Mouse (Mus musculus) liver, adult 2 months (tissue): ENCODE results near the gene Itga7. TPM values are rescaled to one million over a fixed set of nuclear protein-coding genes. Genes with fewer than 3 reads are reported as not detected.
A peak's percentile ranks its signal among the peaks of the same experiment; 100 is the strongest.

ENCODE experiments used
- DNase-seq: peaks from one replicate; pipeline ENCODE4 v3.0.0-alpha.2; 2011; ENCODE audit warnings: low read depth, low spot score; ENCODE audit errors: extremely low read depth
- H3K27ac ChIP-seq: fragments of 200-500 bp; replicated peaks from 2 replicates; pipeline ENCODE4 v1.5.1; 2012; ENCODE audit warnings: low read depth, mild to moderate bottlenecking, control low read depth, inconsistent platforms, low read length; ENCODE audit not compliant: insufficient read depth
- H3K27me3 ChIP-seq: fragments of 200-500 bp; 2 replicates; pipeline ENCODE4 v1.6.1; 2012; ENCODE audit warnings: mild to moderate bottlenecking, moderate library complexity, low read length, inconsistent platforms; ENCODE audit not compliant: control insufficient read depth, insufficient read depth
- H3K36me3 ChIP-seq: fragments of 200-500 bp; 2 replicates; pipeline ENCODE4 v1.6.1; 2012; ENCODE audit warnings: low read length, inconsistent platforms; ENCODE audit not compliant: control insufficient read depth, insufficient read depth
- H3K4me1 ChIP-seq: fragments of 200-500 bp; 2 replicates; pipeline ENCODE4 v1.6.1; 2011; ENCODE audit warnings: low read length; ENCODE audit not compliant: control insufficient read depth, insufficient read depth
- H3K4me3 ChIP-seq: fragments of 200-500 bp; 2 replicates; pipeline ENCODE4 v1.5.1; 2011; ENCODE audit warnings: low read depth, mild to moderate bottlenecking, control low read depth, low read length, moderate library complexity; ENCODE audit not compliant: insufficient read depth
- H3K79me2 ChIP-seq: fragments of 200-500 bp; 2 replicates; pipeline ENCODE4 v1.6.1; 2012; ENCODE audit warnings: inconsistent platforms, mild to moderate bottlenecking, low read length, moderate library complexity; ENCODE audit not compliant: control insufficient read depth, insufficient read depth
- H3K9ac ChIP-seq: fragments of 200-500 bp; 2 replicates; pipeline ENCODE4 v1.6.1; 2012; ENCODE audit warnings: low read depth, mild to moderate bottlenecking, control low read depth, inconsistent platforms, low read length
- CTCF ChIP-seq: fragments of 200-500 bp; IDR thresholded peaks from 2 replicates; pipeline ENCODE4 v1.5.1; 2011; ENCODE audit warnings: low read depth, low read length, control low read depth
- POLR2A ChIP-seq: fragments of 200-500 bp; IDR thresholded peaks from 2 replicates; pipeline ENCODE4 v1.6.1; 2011; ENCODE audit warnings: low read length, control low read depth; ENCODE audit not compliant: insufficient read depth; ENCODE audit errors: extremely low read depth
- WGBS: fragments of 180-500 bp; shearing (Covaris S2); methylation state at CpG from one replicate; pipeline ENCODE4 v1.1.7; 2018; 5-methylcytosine and 5-hydroxymethylcytosine counted together
- polyA plus RNA-seq: library from polyadenylated mRNA; depleted of rRNA; stranded (reverse); fragments of >200 nt; gene quantifications from 2 replicates; pipeline ENCODE4 v1.2.3, GENCODE M21; 2012
- total RNA-seq: library from RNA; depleted of rRNA; stranded (reverse); fragments of >200 nt; gene quantifications from 2 replicates; pipeline ENCODE4 v1.2.3, GENCODE M21; 2014

The Itga7 gene
- total and polyA plus RNA-seq, 2 experiments = 4.9 to 9.5 TPM

- TF ChIP-seq POLR2A (no peak), CTCF (no peak)
- WGBS = 26% methylated on average over 9 of the region's 9 CpGs
- Histone ChIP-seq H3K4me3 (no peak overlapping the region), H3K27me3 (peaks cover 13% of the 10 kb centered on the region; the same call in 1 of the 2 replicates), H3K27ac (no peak overlapping the region), H3K36me3 (no peaks in the 10 kb centered on the region), H3K79me2 (no peaks in the 10 kb centered on the region), H3K4me1 (peaks cover 7% of the 10 kb centered on the region; the same call in 1 of the 2 replicates), H3K9ac (no peak overlapping the region)
- DNase-seq = no peak
Measured at GRCm38 (mm10) chr10:128892246-128892645, 41.4 kb upstream of the Itga7 start.

- Histone ChIP-seq H3K4me1 (peaks cover 7% of the 10 kb centered on the region; the same call in 1 of the 2 replicates), H3K36me3 (no peaks in the 10 kb centered on the region), H3K27me3 (peaks cover 12% of the 10 kb centered on the region; the same call in 1 of the 2 replicates), H3K27ac (no peak overlapping the region), H3K9ac (no peak overlapping the region), H3K4me3 (no peak overlapping the region), H3K79me2 (no peaks in the 10 kb centered on the region)
- DNase-seq = peak; percentile 74
- WGBS = under 1% methylated on average over 9 of the region's 9 CpGs
- TF ChIP-seq CTCF (peak; percentile 49), POLR2A (no peak)
Measured at GRCm38 (mm10) chr10:128895437-128895836, 38.2 kb upstream of the Itga7 start.

- no peak overlapping the region for H3K9ac ChIP-seq
- WGBS = 20% methylated on average over 17 of the region's 17 CpGs
- H3K79me2 ChIP-seq = no peaks in the 10 kb centered on the region
- H3K27ac ChIP-seq = no peak overlapping the region
- peaks cover 4% of the 10 kb centered on the region; the same call in 1 of the 2 replicates for H3K4me1 ChIP-seq
- H3K27me3 ChIP-seq = peaks cover 5% of the 10 kb centered on the region; the same call in 1 of the 2 replicates
- H3K36me3 ChIP-seq = no peaks in the 10 kb centered on the region
- no peak for TF ChIP-seq CTCF
- TF ChIP-seq POLR2A = no peak
- DNase-seq = no peak
- no peak overlapping the region for H3K4me3 ChIP-seq
Measured at GRCm38 (mm10) chr10:128895952-128896693, 37.5 kb upstream of the Itga7 start.

DNA sequence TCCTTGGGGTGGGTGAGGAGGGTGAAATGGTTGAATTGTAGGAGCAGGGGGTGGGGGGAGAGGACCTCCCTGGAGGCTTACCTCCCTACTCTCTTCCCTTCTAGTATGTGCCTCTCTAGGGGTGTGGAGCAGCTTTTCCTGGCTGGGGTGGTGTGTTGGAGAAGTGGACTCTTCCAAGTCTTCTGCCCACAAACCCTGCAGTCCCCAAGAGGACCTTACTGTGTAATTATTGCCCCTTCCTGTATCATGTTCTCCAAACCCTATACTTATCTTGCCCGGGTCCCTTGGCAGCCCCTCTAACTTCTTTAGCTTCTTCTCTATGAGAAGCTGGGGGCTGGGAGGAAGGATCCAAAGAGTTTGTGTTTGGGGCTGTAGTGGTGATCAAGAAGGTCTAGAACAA, 36.8 kb upstream of the Itga7 start:
- DNase-seq = no peak
- no peaks in the 10 kb centered on the region for H3K36me3 ChIP-seq
- H3K4me1 ChIP-seq = peaks cover 3% of the 10 kb centered on the region; the same call in 1 of the 2 replicates
- no peaks in the 10 kb centered on the region for H3K79me2 ChIP-seq
- H3K27me3 ChIP-seq = peaks cover 4% of the 10 kb centered on the region; the same call in 1 of the 2 replicates
- no peak for TF ChIP-seq POLR2A
- no peak for TF ChIP-seq CTCF
- 37% methylated on average over 1 of the region's 1 CpGs for WGBS
- no peak overlapping the region for H3K27ac ChIP-seq
- no peak overlapping the region for H3K4me3 ChIP-seq
- H3K9ac ChIP-seq = no peak overlapping the region

- Histone ChIP-seq H3K36me3 (no peaks in the 10 kb centered on the region), H3K27me3 (peaks cover 4% of the 10 kb centered on the region; the same call in 1 of the 2 replicates), H3K4me1 (peaks cover 3% of the 10 kb centered on the region; the same call in 1 of the 2 replicates), H3K4me3 (no peak overlapping the region), H3K79me2 (no peaks in the 10 kb centered on the region), H3K9ac (no peak overlapping the region), H3K27ac (no peak overlapping the region)
- TF ChIP-seq CTCF (no peak), POLR2A (no peak)
- 13% methylated on average over 1 of the region's 1 CpGs for WGBS
- DNase-seq = no peak
Measured at GRCm38 (mm10) chr10:128897501-128897900, 36.1 kb upstream of the Itga7 start.
